Mouse (Mus musculus): Measurements from ENCODE around the gene Magohb.

DNA sequence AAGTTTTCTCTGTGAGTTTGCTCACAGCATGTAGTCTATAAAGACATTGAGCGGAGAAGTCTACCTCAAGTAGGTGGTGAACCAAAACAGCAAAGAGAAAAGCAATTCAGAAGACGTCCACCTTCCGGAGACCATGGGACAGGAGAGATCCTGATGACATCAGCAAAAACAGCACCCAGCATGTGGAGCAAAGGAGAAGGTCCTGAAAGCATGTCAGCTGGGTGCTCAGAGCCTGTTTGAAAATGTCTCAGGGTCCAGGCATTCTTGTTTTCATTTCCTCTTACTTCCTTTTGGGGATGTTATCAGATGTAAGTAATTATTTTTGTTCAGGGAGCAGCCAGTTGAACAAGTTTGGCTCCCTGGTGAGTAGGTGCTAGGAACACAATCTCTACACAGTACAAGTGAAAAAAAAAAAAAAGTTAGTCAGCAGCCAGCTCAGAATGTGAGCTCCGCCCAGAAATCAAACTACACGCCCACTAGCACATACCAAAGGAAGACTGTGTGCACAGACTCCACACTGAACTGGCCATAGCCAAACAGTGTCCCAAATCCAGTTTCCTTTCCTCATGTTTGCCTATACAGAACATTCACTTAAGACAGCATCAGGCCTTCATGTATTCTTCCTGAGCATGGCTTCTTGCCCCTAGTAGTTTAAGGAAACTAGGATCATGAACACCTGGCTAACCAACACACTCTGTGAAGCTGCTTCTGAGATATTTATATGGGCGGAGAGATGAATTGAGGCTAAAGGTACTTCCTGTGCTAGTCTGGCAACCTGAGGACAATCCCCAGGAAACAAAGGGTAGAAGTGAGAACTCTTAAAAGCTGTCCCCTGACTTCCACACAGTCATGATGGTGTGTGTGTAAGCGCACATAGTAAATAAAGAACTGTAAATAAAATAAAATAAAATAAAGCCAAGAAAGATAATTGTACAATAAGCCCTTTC is 23.4 kb upstream of the Magohb start:
- TF ChIP-seq MAX (IDR thresholded peaks at IDR 0.05) (no peak), CTCF (IDR thresholded peaks at IDR 0.05; ENCODE audit: control insufficient read depth, insufficient read depth, insufficient read length) (no peak)
